Mouse (Mus musculus) kidney, adult 8-10 months (tissue): ENCODE results near the gene Zc3h4.
A peak's percentile ranks its signal among the peaks of the same experiment; 100 is the strongest.
"Not testable (repeated sequence)": the region's sequence is repeated elsewhere in the genome, so short reads cannot be mapped to it uniquely, and the experiment has no call there.

Experiments used
- DNase-seq, 2 experiments: peaks; one replicate each; pipeline ENCODE4 v3.0.0; 2022

The Zc3h4 gene

GRCm38 (mm10) chr7:16400689-16401611, at the start of gene Zc3h4:
Gene Zc3h4, plus strand, starts transcription at chr7:16400910.
- peak; percentile 85 to 86 for DNase-seq

GRCm38 (mm10) chr7:16355854-16356594, 44.7 kb upstream of the Zc3h4 start:
- DNase-seq = no peak

DNA sequence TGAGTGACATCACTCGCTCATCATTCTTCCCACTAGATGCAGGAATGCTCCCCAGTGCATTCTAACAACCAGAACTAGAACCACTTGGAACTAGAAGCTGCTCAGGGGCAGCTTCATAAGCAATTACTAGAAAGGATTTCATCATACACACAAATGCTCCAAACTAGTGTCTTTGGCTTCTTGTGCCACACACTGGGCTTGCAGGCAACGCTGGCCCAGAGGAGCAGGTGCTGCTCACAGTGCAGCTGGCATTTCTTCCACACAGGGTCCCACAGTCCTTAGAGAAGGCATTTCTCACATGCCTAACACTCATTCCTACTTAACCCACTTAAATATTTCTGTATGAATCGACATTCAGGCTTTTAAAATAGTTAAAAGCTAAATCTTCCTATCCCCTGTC, 43.1 kb upstream of the Zc3h4 start:
- DNase-seq = no peak

DNA sequence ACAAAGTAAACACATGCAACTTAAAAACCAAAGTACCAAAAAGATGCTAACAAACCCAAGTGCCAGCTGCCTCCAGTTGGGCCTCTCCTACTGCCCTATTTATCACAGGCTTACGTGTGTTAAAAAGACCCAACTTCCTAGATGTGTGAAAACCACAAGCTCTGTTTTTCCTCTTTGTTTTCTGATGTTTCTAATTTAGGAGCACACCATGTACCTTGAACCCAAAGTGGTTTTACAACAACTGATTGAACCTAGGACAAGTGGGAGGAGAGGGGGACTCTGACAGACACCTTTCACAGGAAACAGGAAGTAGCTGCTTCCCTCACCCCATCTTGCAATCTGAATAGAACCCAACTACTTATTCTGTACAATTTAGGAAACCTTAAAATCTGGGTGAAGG, 36.4 kb upstream of the Zc3h4 start:
- DNase-seq = peak; percentile 18 to 33

GRCm38 (mm10) chr7:16364901-16365500, 35.7 kb upstream of the Zc3h4 start:
- DNase-seq = peak in 1 of 2 experiments; percentile 23

- peak in 1 of 2 experiments; percentile 16 for DNase-seq
These were observed 34.5 kb upstream of the Zc3h4 start for GRCm38 (mm10) chr7:16366133-16366646.

DNA sequence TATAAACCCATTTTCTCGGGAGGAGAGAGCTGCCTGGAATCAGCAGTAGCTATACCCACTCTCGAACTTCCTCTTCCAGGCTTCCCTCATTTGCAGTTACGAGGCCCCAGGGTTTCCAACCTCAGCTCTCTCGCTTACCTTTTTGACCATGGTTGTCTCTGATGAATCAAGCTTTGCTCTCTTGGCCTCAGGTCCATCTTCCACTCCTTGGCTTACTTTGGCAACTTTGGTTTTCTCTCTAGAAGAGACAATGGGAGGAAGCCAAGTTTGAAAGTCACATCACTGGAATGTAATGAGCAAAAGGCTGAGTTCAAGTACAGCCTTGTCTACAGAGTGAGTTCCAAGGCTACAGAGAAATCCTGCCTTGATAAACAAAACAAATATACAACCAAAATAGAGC, 34.0 kb upstream of the Zc3h4 start:
- peak in 1 of 2 experiments; percentile 26 for DNase-seq

DNA sequence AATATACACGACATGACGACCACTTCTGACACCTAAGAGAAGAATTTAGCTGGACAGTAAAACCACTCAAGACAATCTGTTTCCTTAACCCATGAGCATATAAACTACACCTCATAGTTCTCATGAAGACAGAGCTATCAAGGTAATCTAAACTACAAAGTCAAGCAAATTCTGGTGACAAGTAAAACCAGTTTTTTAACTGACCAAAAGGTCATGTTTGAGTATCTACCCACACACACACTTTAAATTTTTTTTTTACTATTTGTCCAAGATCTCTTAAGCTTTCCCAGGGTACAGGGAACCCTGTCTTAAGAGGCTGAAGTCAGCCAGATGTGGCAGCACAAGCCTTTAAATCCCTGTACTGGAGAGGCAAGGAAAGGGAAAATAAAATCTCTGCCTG, 31.9 kb upstream of the Zc3h4 start:
- no peak for DNase-seq

DNA sequence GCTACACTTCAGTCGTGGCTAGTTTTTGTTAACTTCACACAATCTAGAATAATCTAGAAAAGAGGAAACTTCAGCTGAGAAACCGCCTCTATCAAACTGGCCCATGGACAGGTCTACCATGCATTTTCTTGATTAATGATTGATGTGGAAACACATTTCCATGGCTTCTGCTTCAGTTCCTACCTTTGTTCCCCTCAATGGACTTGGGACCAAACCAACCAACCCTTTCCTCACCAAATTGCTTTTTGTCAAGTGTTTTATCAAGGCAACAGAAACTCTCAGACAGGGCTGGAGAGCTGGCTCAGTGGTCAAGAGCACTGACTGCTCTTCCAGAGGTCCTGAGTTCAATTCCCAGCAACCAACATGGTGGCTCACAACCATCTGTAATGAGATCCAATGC, 30.1 kb upstream of the Zc3h4 start:
- DNase-seq = peak; percentile 62 to 72

DNA sequence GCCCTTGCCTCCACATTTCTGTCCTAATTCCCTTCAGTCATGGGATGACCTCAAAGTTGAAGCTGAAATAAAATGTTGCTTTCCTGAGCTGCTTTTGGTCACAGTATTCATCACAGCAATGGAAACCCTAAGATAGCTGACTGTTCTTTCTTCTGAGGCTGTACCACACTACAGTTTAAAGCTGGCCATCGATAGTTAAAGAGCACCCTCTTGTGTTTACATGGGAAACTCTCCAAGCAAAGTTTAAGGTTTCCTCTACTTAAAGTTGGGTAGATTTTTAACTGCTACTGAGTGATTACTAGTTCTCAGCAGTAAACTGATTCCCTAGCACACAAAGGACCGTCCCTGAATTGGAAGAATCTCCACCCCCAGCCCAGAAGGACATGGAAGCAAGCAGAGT, 27.0 kb upstream of the Zc3h4 start:
- no peak for DNase-seq

DNA sequence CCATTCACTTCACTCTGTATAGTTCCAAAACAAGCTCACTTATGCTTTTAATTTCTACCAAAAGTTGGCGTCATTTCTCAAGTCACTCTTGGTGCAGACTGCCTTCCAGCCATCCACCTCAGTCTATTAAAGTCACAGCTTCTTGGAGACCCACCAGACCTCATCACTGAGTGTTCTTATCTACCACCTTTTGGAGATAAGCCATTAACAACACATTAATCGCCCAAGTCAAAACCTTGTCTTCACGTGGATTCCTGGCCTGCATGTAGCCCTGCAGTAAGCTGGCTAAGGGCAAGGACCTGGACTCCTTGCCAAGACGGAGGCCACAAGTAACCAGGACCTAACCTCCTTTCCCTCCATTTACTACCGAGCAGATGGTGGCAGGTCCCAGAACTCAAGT, 25.7 kb upstream of the Zc3h4 start:
- no peak for DNase-seq

DNA sequence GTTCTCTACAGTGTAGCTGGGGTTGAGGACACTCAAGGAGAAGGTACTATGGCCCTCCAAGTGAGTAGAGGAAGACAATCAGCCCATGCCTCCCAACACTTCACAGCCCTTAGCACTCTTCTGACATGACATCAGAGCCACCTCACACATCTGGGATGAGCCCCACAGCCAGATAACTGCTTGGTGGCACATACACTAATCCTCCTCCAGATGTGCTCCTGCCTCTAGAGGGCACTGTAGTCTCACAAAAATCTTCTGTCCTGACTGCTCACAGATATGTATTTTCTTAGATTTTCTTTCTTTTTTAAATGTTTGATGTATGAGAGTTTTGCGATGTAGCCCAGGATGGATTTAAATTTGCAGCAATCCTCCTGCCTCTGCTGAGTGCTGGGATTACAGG, 24.2 kb upstream of the Zc3h4 start:
- peak in 1 of 2 experiments; percentile 55 for DNase-seq

DNA sequence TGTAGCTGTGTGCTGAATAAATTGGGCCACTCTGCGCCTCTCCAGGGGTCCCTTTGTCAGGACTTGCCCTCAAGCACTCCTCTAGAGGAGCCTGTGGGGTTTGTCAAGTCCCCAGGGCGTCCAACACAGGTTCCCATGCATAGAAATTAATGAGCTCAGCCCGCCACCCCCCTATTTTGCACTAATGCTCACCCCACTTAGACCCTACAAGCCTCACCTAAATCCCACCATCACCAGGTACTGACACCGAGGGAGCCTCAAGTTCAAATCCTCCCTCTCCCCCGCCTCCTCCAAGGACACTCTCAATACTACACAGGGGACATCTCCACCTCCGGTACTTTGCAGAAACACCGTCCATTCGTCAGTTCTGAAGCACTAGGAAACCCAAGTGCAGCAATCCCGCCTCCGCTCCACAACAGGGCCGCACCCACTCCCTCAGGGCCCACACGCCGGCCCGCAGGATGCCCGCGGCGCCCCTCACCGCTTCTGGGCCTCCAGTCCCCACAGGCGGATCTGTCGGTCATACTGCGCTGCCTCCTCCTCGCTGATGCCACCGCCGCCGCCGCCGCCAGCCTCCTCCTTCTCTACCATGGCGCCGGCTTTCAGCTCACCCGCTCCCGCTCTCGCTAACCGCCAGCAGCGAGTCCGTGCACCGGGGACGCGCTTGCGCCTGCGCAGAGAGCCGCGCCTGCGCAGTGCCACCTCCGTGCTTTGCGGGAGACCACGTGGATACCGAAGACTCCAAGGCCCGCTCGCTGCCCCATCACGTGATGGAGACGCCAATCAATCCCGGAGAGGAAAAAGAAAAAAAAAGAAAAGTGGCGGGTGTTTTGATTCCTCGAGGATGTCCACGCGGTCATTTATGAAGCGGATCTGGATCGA, 13.3 kb upstream of the Zc3h4 start, which contains the start of gene Sae1:
Gene Sae1 (minus strand): TSS at position 647 of the 882 bp plus-strand sequence.
- DNase-seq = peak; percentile 96 to 97

GRCm38 (mm10) chr7:16389942-16390341, 10.8 kb upstream of the Zc3h4 start:
- not testable (repeated sequence) for DNase-seq

GRCm38 (mm10) chr7:16392923-16393322, 7.8 kb upstream of the Zc3h4 start:
- no peak for DNase-seq

DNA sequence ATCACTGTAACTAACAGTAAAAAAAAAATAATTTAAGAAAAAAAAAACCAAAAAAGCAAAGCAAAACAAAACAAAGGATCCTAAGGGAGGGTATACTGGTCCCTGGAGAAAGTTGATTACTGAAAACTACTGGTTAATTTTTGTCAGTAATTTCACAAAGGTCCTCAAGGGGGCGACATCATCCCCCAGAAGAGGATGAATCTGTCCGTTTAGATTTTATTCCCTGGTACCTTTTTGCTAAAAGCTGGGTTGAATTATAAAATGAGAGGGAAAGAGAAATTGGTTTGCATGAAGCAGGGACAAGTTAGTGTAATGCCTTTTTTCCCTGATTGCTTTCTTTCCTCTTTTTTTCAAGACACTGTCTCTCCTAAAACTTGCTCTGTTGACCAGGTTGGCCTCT, 4.8 kb upstream of the Zc3h4 start:
- DNase-seq = peak in 1 of 2 experiments; percentile 44

GRCm38 (mm10) chr7:16397465-16397864, 3.2 kb upstream of the Zc3h4 start:
- DNase-seq = no peak

GRCm38 (mm10) chr7:16398387-16399050, 2.2 kb upstream of the Zc3h4 start:
- DNase-seq = no peak

DNA sequence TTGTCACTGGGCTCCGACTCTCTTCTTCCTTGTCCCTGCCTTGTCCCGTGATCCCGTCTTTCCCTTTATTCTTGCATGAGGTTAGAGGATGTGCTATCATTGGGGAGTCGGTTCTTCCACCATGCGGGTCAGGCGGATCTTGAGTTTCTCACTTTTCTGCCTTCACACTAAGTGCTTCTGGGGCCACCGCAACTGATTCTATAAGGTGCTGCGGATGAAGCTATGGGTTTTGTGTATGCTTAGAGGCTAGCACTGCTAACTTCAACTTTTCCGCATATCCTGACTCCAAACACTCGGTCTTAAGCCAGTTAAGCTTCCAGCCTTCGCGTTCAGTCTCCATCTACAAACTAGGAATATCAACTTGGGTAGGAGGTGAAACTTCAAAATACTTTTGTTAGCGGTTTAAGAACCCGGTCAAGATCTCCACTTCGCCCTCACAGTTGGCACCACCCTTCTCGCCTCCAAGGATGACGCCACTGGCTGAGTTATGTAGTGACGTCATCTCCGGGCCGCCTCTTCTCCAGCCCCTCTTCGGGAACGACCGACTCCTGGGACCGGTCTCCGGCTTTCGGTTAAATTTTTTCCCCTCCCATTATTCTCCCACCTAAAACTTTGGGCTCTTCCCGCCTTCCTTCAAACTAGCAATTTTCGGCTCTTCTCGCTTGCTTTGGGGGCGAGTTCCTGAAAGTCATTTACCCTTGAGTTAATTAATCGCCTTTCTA, 1.5 kb upstream of the Zc3h4 start:
- peak; percentile 94 for DNase-seq

GRCm38 (mm10) chr7:16399820-16400688, 656 bp upstream of the Zc3h4 start:
- DNase-seq = peak; percentile 96 to 99
